Mouse (Mus musculus) brain, embryonic 14.5 days (tissue): ENCODE measurements around the gene Ubqln5.

Experiments used
- CTCF ChIP-seq: fragments of 200-500 bp; IDR thresholded peaks from 2 replicates; pipeline ENCODE4 v1.5.1; 2012; ENCODE audit warnings: inconsistent platforms, mild to moderate bottlenecking, moderate library complexity, borderline replicate concordance; ENCODE audit not compliant: insufficient read depth, insufficient read length; ENCODE audit errors: extremely low read depth
- POLR2A ChIP-seq: fragments of 200-500 bp; IDR thresholded peaks from 2 replicates; pipeline ENCODE4 v1.6.1; 2012; ENCODE audit warnings: mild to moderate bottlenecking, inconsistent platforms, borderline replicate concordance; ENCODE audit not compliant: poor library complexity, insufficient read depth, insufficient read length, severe bottlenecking; ENCODE audit errors: extremely low read depth

DNA sequence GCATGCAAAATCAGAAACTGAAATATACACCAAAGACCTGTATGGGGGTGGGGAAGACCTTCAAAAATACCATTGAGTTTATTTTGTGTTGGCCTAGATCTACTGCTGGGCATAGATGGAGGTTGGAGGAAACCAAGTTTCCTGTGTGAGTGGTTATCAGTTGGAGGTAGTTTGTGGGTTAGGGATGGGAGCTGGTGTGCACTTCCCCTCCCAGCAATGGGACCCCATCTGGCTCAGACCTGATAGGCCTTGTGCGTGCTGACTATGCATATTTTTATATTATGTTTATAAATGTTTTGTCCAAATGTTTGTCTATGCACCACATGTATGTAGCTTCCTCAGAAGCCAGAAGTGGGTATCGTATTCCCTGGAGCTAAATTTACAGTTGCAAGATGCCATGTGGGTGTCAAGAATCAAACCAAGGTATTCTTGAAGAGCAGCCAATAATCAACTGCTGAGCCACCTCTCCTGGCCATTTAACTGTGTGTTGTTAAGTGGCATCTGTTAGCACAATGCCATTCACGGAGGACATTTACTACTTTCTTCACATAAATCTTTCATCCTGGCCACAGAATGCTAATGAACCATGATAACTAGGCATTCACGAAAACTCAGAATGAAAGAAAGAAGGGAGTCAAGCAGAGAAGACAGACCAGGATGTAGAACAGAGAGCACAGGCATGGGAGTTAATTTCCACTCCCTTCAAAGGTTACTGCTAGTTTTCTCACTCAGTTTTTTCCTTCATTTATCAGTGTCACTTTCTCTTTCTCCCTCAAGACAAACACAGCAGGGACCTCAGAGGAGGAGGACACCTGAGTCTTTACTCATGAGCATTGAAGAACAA, 25.5 kb downstream of the Ubqln5 start:
- no peak for TF ChIP-seq CTCF
- TF ChIP-seq POLR2A: no peak
